Mouse (Mus musculus) erythroblast, adult 5-6 weeks (primary cell): ENCODE results near the gene Palb2. TPM values are rescaled to one million over a fixed set of nuclear protein-coding genes. Genes with fewer than 3 reads are reported as not detected.

ENCODE experiments used
- ATAC-seq: replicated peaks from 2 replicates; pipeline ENCODE4 v1.8.0; 2016; ENCODE audit warnings: moderate number of reproducible peaks, mild to moderate bottlenecking, moderate TSS enrichment, inconsistent platforms; ENCODE audit not compliant: poor library complexity, low FRiP score, severe bottlenecking
- total RNA-seq, 2 experiments: library from RNA; stranded (forward) in 1 of 2; stranded (reverse) in 1 of 2; fragments of 150-400 nt in 1 of 2; fragments of 200-764, 138-1000 nt in 1 of 2; gene quantifications; 2 replicates each; pipeline versions ENCODE4 v1.2.3 to v1.2.4; 2015 to 2017; ENCODE audit warnings: low replicate concordance in 2 of 2

Palb2 gene
- total RNA-seq, 2 experiments from 2014 or later = 7.9 to 10.0 TPM

DNA sequence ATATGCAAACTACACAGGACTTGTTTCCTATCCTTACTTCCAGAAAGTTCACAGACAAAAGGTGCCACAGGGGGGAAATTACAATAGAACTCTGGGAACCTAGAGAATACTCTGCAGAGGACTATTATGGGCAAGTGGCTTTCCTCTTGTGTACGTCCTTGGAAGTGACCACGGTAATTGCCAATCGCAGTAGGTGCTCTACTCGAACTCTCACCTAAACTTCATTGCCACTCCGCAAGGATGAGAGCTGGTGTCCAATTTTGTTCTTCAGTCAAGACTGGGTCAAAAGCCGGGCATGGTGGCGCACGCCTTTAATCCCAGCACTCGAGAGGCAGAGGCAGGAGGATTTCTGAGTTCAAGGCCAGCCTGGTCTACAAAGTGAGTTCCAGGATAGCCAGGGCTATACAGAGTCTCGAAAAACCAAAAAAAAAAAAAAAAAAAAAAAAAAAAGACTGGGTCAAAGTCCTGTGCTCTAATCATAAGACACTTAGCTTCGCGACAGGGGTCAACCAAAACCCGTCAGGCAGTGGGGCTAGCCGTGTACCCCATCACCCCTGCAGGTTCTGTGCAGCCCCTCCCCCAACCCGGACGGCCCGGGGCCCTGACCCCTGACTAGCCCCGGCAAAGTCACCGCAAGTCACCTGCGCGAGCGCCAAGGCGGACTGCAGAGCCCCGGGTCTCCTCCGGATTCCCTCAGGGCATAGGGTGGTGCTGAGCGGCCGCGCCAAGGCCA lies 31.6 kb downstream of the Palb2 start:
- peak; percentile 13; the same call in 1 of the 2 replicates for ATAC-seq

DNA sequence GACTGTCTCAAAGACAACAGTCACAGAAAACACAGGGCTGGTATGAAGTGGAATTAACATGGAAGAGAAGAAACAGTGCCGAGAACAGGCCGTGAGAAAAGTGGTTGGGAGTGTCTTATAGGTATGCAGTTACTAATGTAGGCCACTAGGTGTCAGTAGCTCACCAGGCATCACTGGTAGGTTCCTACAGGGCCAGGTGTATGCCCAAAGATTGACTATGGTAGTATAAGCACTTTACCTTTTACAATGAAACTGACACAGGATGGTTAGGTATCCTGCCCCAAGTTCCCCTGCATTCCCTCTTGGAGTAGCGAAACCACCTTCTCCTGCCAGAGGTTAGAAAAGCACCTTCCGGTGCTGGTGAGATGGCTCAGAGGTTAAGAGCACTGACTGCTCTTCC lies 33.6 kb downstream of the Palb2 start:
- peak; percentile 85 for ATAC-seq

DNA sequence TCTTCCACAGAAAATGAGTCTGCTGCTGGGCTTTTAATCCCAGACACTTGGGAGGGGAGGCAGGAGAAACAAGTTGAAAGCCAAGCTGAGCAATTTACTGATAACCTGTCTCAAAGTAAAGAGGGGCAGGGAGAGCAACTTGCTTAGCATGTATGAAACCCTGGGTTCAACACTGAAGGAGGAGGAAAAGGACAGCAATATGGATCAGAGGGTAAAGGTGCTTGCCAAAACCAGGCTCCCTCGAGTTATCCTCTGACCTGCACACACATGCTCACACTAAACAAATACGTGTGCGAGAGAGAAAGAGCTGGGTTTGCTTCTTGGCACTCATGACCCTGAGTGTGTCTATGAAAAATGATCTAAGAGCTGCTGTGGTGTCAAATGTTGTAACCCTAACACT lies 34.8 kb downstream of the Palb2 start:
- ATAC-seq = no peak

DNA sequence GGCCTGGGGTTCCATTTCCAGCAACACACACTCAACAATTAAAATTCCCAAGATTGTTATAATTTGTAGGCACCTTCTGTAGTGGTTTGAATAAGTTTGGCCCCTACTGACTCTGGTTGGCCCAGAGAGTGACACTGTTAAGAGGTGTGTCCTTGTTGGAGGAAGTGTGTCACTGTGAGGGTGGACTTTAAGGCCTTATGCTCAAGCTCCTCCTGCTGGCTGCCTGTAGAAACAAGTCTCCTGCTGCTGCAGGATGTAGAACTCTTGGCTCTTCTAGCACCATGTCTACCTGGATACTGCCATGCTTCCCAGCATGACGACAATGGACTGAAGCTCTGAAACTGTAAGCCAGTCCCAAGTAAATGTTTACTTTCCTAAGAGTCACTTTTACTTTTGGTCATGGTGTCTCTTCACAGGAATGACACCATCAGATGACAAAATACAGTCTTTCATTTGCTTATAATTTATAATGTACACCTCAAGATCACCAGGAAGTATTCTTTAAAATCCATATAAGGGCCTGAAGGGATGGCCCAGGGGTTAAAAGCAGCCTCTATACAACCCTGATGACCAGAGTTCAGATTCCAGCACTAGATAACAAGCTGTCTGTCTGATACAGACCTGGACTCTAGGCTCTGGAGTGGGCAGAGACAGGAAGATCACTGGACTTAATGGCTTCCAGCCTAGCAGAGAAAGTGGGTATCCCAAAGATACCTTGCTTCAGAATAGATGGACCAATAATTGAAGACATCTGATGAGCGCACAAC lies 38.0 kb downstream of the Palb2 start:
- ATAC-seq = no peak

DNA sequence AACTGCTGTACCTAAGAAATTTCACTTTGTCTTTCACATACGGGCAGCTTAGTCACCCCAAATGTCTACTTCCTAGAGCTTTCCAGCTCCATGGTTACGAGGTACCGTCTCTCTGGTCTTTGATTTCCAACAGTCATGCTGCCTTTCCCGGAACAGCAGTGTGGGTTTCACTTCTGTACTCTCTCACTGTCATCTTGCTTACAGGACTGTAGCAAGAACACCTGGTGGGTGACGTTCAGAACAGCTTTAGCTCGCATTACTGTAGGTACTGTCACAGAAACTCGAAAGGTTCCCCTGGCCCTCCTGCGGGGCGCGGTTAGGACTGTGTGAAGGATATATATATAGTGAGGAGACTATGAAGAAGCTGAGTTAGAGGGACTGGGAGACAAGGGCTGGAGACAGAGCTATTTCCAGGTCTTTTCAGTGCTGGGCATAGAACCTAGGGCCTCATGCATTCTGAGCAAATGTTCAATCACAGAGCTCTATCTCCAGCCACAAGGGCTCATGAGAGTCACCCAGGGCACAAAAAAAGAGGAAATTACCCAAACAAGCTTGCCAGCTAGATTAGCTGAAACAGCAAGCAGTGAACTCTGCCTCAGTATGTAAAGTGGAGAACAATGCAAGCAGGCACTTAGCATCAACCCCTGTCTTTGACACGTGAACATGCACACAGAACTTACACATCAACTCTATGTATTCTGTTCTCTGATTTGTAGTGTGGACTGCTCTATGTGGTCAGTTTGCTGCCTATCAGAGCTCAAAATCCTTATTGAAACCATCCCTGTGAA lies 45.4 kb downstream of the Palb2 start:
- no peak for ATAC-seq

DNA sequence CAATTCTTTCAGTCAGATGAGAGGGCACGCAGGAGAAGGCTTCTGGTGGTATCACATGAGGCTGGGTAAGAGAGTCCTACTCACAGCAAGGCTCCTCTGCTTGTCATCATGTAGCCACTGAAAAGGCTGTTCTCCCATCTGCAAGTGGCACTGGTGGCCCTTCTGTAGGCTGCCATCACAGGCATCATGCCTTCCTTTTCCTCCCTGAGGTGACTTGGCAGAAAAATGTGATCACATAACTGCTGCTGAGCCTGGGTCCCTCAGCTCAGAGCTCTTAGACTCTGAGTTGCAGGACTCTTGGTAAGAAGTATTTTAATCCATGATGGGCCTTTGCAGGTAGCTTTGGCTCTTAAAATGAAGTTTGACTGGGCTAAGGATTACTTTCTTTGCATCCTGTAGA lies 51.7 kb downstream of the Palb2 start:
- ATAC-seq = no peak

DNA sequence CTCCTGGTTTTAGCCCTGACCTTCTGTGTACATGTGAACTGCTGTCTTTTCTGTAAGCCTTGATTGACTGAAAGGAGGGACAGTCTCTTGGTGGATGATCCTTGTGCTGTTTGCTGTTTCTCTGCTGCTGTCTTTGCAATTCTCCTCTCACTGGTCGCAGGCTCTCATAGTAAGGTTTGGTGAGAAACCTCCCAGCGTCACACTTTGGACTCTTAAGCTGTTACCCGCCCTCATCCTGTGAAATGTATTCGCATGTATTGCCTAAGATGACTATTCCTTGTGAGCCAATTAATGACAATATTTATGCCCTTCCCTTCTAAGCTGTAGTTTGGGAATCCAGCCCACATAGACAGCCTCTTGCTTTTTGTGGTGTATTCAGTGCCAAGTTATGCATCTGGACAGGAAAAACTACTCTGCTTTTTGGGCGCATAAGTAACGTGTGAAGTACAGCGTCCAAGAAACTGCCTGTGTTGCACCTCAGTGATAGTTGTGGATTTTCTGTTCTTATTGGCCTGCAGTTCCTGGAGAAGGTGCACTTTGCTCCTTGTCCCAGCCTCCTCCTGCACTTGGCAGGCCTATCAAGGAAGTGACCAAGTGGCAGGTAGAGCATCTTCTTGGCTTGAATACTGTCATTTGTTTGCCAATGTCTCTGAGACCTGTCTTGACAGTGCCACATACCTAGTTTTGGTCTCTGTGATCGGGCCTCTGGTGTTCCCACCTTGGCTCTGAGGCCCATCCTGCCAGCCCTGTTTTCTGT lies 52.8 kb downstream of the Palb2 start:
- no peak for ATAC-seq

DNA sequence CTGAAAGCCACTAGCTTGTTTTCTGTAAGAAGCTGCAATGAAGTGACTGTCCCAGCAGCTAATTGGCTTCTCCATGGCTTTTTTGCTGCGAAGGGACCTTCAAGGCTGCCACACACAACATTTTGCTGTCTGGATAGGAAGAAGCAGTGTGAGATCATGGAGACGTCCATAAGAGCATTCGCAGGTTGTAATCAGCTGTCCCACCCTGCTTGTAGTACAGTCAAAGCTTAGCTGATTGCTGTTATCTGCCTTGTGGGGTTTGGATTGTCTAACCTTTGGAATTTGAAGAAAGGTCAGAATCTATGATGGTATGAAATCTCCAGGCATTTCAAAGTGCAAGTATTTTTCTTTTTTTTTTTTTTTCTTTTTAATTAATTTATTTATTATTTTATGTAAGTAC lies 58.4 kb downstream of the Palb2 start:
- no peak for ATAC-seq

DNA sequence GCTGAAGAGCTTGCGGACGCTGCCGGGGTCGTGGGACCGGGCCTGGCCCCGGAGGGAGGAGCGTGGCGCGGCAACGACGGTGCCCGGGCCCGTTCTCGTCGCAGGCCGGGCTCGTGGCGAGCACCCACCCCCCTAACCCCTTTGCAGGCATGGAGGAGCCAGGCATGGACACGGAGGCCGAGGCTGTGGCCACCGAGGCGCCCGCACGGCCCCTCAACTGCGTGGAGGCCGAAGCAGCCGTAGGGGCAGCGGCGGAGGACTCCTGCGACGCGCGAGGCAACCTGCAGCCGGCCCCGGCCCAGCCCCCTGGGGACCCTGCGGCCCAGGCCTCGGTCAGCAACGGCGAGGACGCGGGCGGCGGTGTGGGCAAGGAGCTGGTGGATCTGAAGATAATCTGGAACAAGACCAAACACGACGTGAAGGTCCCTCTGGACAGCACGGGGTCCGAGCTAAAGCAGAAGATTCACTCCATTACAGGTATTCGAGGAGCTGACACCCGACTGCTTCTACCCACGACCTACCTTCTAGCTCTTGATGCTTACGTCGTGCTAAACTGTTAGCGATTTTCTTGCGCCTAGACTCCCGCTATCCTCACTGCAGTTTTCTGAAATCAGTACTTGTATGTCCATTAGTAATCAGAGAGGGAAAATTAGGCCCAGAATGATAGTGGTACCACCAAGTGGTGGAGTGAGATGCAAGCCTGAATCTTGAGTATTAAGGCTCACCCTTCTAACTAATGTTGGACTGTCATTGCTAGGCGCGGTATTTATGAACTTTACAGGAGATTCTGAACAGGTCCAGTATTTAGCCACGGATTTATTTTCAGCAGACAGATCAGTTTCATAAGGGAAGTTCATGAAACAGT lies 65.0 kb downstream of the Palb2 start:
- no peak for ATAC-seq

DNA sequence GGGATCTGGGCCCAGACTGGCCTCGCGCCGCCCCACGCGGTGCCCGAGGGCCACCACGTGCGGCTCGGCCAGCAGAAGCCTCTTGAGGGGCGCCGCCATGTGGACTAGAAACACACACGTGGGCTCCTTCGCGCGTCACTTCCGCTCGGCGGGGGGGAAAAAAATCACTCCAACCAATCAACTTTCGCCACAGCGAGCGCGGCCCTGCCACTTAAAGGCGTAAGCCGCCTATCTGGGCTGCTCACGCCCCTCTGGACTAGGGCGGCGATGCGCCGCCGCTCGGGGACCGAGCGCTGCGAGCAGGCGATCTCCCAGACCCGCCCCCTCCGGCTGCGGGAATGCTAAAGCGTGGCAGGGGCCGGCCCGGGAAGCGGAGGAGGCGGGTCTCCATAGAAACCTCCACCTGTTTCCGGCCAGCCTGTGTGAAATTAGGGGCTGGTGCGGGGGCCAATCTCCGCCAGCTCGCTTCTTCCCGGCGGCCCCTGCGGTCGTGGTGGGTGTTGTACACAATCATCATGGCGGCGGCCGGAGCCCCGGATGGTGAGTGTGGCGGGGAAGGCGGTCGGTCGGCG lies 65.8 kb downstream of the Palb2 start, which contains the start of the genes Ubfd1 and Ears2:
TSS of gene Ubfd1 (plus strand) at position 231 of the 572 bp plus-strand sequence.
TSS of gene Ears2 (minus strand) at position 319 of the 572 bp plus-strand sequence.
- ATAC-seq = peak; percentile 97

DNA sequence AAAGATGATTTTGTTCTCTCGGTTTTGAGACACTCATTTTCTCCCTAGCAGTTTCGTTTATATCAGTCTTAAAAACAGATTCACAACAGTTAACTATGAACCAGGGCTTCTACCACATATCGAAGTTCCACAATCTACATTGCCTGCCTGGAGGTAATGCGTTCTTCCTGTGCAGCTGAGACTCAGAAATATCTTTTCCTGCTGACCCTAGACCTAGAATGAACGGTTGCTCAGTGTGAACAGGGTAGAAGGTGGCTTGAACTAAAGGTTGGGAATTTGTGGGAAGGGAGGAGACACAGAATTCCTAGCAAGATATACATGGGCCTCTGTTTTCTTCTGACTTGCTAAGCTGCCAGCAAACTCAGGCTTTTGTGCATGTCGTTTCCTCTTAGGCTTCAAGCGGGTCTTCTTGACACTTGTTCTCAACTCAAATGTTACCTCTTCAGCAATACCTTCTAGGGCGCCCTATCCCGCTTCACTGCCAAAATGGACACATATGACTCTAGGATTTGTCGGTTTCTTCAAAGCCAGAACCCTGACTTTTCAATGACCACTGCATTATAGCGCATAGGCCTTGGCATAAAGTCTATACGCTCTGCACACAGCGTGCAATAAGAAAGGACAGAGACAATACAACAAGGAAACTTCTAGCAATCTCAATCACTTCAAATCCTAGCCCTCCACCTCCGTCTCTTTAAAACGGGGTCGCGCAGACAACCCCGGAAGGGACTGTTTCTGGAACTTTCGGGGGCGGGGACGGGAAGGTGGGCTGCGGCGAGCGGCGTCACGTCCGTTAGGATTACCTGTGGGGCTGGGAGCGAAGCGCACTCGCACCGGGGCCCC lies 66.5 kb downstream of the Palb2 start:
- no peak for ATAC-seq

DNA sequence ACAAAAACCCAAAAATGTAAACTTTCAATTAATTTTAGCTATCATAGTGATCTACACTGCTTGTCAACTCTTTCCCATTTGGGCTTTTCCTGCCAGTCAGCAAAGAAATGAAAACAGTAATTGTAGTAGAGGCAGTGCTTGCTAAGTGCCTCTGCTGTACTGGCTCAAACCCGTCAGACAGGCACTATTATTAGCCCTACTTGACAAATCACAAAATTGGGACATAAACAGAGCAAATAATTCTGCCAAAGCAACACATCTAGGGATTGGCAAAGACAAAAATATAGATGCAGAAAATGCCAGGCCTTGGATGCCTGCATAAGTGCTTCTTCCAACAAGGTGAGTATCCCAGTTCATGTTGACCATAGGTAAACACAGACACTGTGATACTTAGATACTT lies 67.1 kb downstream of the Palb2 start:
- no peak for ATAC-seq

Other genes starting within 250 kb of the Palb2 start
- gene Cog7, start 151.3 kb downstream of the Palb2 start, total RNA-seq (2015; ENCODE audit: low replicate concordance) = 0.19 and 4.4 TPM in 2 replicates
- gene Cog7, start 151.3 kb downstream of the Palb2 start, total RNA-seq (2017; ENCODE audit: low replicate concordance) = 2.5 and 4.2 TPM in 2 replicates
- 3.6 and 5.4 TPM in 2 replicates for gene Gga2, start 111.8 kb downstream of the Palb2 start, total RNA-seq (2015; ENCODE audit: low replicate concordance)
- 3.2 and 5.2 TPM in 2 replicates for gene Gga2, start 111.8 kb downstream of the Palb2 start, total RNA-seq (2017; ENCODE audit: low replicate concordance)
- 6.7 and 9.8 TPM in 2 replicates for gene Ubfd1, start 65.8 kb downstream of the Palb2 start, total RNA-seq (2015; ENCODE audit: low replicate concordance)
- gene Ubfd1, start 65.8 kb downstream of the Palb2 start, total RNA-seq (2017; ENCODE audit: low replicate concordance) = 5.5 and 7.7 TPM in 2 replicates
- gene Ears2, start 65.7 kb downstream of the Palb2 start, total RNA-seq (2015; ENCODE audit: low replicate concordance) = 0.42 TPM in 1 of 2 replicates, not detected in the other
- 0.43 and 0.56 TPM in 2 replicates for gene Ears2, start 65.7 kb downstream of the Palb2 start, total RNA-seq (2017; ENCODE audit: low replicate concordance)
- 69.2 and 72.3 TPM in 2 replicates for gene Ndufab1, start 31.1 kb downstream of the Palb2 start, total RNA-seq (2015; ENCODE audit: low replicate concordance)
- 16.9 and 27.0 TPM in 2 replicates for gene Ndufab1, start 31.1 kb downstream of the Palb2 start, total RNA-seq (2017; ENCODE audit: low replicate concordance)
- gene Dctn5, start 56 bp upstream of the Palb2 start, total RNA-seq (2015; ENCODE audit: low replicate concordance) = 20.3 and 33.0 TPM in 2 replicates
- gene Dctn5, start 56 bp upstream of the Palb2 start, total RNA-seq (2017; ENCODE audit: low replicate concordance) = 18.3 and 29.3 TPM in 2 replicates
- 26.5 and 29.5 TPM in 2 replicates for gene Plk1, start 26.5 kb upstream of the Palb2 start, total RNA-seq (2015; ENCODE audit: low replicate concordance)
- gene Plk1, start 26.5 kb upstream of the Palb2 start, total RNA-seq (2017; ENCODE audit: low replicate concordance) = 25.2 and 26.3 TPM in 2 replicates
- not detected in 2 replicates for gene Ern2, start 53.2 kb upstream of the Palb2 start, total RNA-seq (2015; ENCODE audit: low replicate concordance)
- not detected in 2 replicates for gene Ern2, start 53.2 kb upstream of the Palb2 start, total RNA-seq (2017; ENCODE audit: low replicate concordance)
- gene Chp2, start 86.5 kb upstream of the Palb2 start, total RNA-seq (2015; ENCODE audit: low replicate concordance) = 1.9 TPM in 1 of 2 replicates, not detected in the other
- 2.3 and 6.1 TPM in 2 replicates for gene Chp2, start 86.5 kb upstream of the Palb2 start, total RNA-seq (2017; ENCODE audit: low replicate concordance)
- gene Prkcb, start 155.8 kb upstream of the Palb2 start, total RNA-seq (2015; ENCODE audit: low replicate concordance) = 29.7 and 33.6 TPM in 2 replicates
- 18.3 and 20.2 TPM in 2 replicates for gene Prkcb, start 155.8 kb upstream of the Palb2 start, total RNA-seq (2017; ENCODE audit: low replicate concordance)